Mouse (Mus musculus) skeletal muscle tissue, adult 2 months (tissue): ENCODE data around the gene Lyst.
A peak's percentile ranks its signal among the peaks of the same experiment; 100 is the strongest.
"Not testable (repeated sequence)": the region's sequence is repeated elsewhere in the genome, so short reads cannot be mapped to it uniquely, and the experiment has no call there.

Experiments used
- DNase-seq: peaks from one replicate; pipeline ENCODE4 v3.0.0-alpha.2; 2012; ENCODE audit warnings: low read depth, low spot score

The Lyst gene

DNA sequence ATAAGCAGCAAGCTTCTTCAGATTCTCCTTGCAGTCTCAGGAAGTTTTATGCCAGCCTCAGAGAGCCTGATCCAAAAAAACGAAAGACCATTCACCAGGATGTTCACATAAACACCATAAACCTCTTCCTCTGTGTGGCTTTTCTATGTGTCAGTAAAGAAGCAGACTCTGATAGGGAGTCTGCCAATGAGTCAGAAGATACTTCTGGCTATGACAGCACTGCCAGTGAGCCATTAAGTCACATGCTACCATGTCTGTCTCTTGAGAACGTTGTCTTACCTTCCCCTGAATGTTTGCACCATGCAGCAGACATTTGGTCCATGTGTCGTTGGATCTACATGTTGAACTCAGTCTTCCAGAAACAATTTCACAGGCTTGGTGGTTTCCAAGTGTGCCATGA lies 47.4 kb downstream of the Lyst start:
- DNase-seq, result no peak

- no peak for DNase-seq
Measured at GRCm38 (mm10) chr13:13637981-13638380, 47.8 kb downstream of the Lyst start.

GRCm38 (mm10) chr13:13638725-13639124 lies 48.5 kb downstream of the Lyst start:
- DNase-seq, result no peak

- DNase-seq, result no peak
Measured at GRCm38 (mm10) chr13:13647296-13647695, 57.1 kb downstream of the Lyst start.

DNA sequence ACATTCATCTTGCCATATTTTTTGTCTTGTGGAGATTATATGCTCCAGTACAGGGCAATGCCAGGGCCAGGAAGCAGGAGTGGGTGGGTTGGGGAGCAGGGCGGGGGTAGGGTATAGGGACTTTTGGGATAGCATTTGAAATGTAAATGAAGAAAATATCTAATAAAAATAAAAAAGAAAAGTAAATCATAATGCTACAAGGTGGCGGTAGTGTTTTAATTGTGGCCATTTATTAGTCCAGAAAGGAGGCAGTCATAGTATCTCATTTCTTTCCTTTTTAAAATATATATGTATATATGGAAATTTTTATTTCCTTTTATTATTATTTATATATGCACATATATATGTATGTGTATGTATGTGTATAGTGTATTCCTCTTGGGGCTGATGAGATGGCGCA lies 65.3 kb downstream of the Lyst start:
- DNase-seq, result no peak

- DNase-seq, result not testable (repeated sequence)
Measured at GRCm38 (mm10) chr13:13666103-13666502, 75.9 kb downstream of the Lyst start.

- DNase-seq, result no peak
Measured at GRCm38 (mm10) chr13:13670669-13671068, 80.5 kb downstream of the Lyst start.

DNA sequence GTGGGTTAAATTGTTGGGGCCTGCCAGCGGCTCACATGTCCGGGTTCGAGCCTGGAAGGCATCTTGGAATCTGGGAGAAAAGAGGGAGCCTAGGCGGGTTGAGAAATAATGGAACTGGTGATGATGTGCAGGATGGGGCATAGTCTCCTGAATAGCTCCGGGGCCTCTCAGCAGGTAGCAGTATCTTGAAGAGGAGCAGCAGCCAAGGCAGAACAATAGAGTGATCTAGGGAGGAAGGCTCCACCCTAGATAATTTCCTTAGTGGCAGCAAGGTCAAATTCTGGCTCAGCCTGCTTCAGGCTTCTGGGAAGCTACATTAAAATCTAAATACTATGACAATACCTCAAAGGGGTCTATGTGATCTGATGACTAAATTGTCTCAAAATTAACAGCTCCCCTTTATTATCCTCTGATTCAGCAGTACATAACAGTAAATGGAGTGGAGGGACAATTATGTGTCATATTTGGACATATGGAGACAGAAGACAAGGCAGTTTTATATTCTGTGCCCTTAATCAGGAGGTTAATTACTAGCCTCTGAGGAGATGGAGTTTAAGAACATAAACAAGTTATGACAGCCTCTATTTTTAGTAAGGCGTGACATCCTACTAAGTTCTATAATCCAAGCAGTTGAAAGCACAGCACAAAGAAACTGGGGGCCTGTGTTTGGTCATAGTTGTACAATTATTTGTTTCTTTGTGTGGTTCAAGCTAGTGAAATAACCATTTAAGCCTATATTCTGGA lies 81.6 kb downstream of the Lyst start:
- DNase-seq, result no peak

GRCm38 (mm10) chr13:13674669-13675343 lies 84.6 kb downstream of the Lyst start:
- DNase-seq, result no peak

- DNase-seq, result peak; percentile 5
Measured at GRCm38 (mm10) chr13:13677871-13678270, 87.7 kb downstream of the Lyst start.

GRCm38 (mm10) chr13:13681642-13682041 lies 91.4 kb downstream of the Lyst start:
- no peak for DNase-seq

GRCm38 (mm10) chr13:13703476-13703875 lies 113.3 kb downstream of the Lyst start:
- no peak for DNase-seq

GRCm38 (mm10) chr13:13721435-13721834 lies 131.2 kb downstream of the Lyst start:
- DNase-seq, result not testable (repeated sequence)

GRCm38 (mm10) chr13:13723293-13723692 lies 133.1 kb downstream of the Lyst start:
- DNase-seq, result no peak

DNA sequence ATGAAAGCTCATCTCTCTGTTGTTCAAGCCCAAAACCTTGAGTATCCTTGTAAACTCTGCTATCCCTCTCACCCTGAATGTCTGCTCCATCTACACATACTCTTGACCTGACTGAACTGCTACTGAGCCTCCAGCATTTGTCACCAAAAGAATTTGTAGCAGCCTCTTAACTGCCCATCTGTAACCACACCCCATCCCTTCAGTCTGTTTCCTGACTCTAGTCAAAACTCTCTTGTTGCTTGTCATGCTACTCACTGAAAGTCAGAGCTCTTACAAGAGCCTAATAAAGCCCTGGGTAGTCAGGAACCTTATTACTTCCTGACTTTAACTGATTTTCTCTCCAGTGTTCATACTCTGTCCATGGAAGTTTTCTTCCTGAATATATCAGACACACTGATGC lies 133.6 kb downstream of the Lyst start:
- DNase-seq, result no peak

- no peak for DNase-seq
Measured at GRCm38 (mm10) chr13:13739232-13739631, 149.0 kb downstream of the Lyst start.

GRCm38 (mm10) chr13:13745911-13746310 lies 155.7 kb downstream of the Lyst start:
- no peak for DNase-seq

GRCm38 (mm10) chr13:13775778-13776494 lies 185.7 kb downstream of the Lyst start:
- peak; percentile 10 for DNase-seq

- DNase-seq, result no peak
Measured at GRCm38 (mm10) chr13:13777052-13777451, 186.9 kb downstream of the Lyst start.

DNA sequence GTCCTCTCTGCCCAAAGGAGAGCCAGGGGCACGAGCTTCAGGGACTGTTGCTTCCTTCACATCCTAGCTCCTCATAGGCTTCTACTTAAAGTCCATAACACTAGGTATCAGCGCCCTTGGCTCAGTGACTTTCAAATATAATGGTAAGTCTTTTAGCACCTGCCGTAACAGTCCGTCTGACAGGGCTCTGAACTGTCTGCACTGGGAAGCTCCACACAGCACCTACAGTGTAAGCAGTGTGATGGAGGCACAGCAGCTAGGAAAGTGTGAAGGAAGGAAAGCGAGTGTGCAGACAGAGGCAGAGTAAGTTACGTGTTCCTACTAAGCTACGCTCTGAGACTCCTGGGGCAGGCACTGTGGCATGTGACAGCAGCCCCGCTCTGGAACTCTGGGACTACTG lies 187.5 kb downstream of the Lyst start:
- no peak for DNase-seq

DNA sequence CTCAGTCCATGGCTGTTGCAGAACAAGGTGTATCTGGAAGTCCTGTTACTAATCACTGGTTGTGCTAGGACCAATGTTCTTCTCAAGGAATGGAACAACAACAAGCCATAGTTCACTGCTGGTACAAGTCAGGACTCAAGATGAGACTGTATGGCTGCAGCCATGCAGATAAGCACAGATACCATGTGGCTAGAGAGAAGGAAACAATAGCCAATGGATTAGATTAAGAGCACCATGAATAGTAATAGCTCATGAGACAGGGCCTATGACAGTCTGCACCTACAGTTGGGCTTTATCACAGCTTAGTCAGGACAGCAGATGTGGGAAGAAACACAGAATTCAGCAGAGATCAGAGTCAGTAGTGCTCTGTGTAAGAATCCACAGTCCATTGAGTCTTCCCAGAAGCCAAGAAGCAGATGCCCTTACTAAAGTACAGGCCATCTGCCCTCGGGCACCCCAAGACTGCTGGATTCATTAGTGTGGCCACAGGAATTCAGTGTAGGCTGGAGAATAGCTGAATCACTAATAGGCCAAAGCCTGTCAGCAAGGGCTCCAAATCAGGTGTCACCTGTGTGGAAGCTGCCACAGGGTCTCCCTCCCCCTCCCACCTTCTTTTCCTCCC lies 188.8 kb downstream of the Lyst start:
- no peak for DNase-seq

GRCm38 (mm10) chr13:13780271-13780670 lies 190.1 kb downstream of the Lyst start:
- no peak for DNase-seq
